Mouse (Mus musculus) cerebellum, adult 2 months (tissue): ENCODE measurements around the gene Clic1.

Experiments used
- CTCF ChIP-seq: fragments of 200-500 bp; IDR thresholded peaks from 2 replicates; pipeline ENCODE4 v1.5.1; 2011; ENCODE audit warnings: low read depth, mild to moderate bottlenecking, control low read depth, low read length, moderate library complexity, borderline replicate concordance; ENCODE audit not compliant: insufficient read depth
- POLR2A ChIP-seq: fragments of 200-500 bp; IDR thresholded peaks from 2 replicates; pipeline ENCODE4 v1.6.1; 2011; ENCODE audit warnings: low read length, control low read depth, borderline replicate concordance; ENCODE audit not compliant: insufficient read depth

DNA sequence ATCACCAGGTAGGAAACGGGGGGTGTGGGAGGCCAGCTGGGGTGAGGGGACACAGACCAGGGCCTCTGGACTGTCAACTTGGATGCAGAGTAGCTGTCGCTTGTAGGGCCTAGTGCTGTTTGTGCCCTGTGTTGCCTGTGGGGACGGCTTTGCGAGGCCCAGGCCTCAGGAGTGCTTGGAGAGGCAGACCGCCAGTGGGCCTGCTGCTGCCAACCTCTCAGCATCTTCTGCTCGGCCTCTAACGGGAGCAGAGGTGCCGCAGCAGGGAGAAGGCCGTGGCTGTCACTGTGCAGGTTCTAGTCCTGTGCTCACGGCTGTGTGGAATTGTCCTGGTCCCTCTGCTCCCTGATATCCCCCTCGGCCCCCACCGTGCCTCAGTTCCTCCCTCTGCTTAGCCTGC, 46.8 kb downstream of the Clic1 start:
- TF ChIP-seq POLR2A (no peak), CTCF (no peak)
